Mouse (Mus musculus): Measurements from ENCODE around the gene Htr2b.

Htr2b gene

DNA sequence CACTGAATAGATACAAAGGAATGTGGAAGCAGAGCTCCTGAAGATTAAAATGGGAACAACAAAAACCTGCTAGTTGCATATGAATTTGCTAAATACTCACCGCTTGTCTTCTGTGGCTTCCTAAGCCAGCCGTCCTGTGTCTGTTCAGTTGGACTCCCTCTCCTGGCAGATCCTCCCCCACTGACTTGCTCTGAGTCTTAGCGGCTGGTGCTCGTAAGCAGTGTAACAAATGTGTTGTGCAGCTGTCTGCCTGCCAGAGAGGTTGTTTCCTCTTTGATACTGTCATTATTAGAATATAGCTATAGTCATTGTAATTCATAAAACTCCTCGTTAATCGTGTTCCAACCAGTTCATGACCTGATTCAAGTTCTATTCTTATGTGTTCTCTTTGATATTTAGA, at the start of gene Htr2b:
Gene Htr2b, minus strand, starts transcription at position 192 of the 400 bp plus-strand sequence.
- peak; percentile 75 to 81 for DNase-seq

DNA sequence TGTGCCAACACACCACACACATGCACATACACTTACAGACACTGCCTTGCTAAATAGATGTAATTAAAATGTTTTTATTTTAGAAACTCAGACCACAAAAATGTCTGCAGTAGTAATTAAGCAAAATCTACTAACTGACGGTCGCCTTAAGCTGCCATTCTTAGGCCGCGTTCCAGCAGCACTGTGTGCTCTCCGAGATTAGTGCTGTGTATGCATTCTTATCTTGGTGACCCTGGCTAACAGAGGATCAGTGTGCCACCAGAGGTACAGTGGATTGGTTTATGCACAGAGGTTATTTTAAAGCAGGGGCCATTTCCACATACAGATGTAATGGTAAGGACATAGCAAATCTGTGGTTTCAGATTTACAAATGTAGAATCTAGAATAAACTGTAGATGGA, 49.3 kb upstream of the Htr2b start:
- DNase-seq, result no peak

- no peak for DNase-seq
Measured at GRCm38 (mm10) chr1:86160479-86160878, 48.7 kb upstream of the Htr2b start.

DNA sequence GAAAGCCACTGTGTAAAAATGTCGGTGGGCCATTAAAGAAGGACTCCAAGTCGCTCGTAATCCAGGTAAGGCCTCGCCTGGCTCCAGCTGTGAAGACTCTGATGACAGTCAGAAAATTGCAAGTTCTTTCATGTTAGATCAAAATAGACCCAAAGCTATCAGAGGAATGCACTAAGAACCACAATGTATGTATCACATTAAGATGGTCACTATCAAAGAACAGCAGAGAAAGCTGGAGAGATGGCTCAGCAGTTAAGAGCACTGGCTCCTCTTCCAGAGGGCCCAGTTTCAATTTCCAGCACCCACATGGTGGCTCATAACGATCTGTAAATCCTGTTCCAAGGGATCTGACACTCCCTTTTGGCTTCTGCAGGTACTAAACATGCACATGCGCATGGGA, 48.3 kb upstream of the Htr2b start:
- no peak for DNase-seq

- DNase-seq, result no peak
Measured at GRCm38 (mm10) chr1:86156595-86156994, 44.8 kb upstream of the Htr2b start.

- DNase-seq, result no peak
Measured at GRCm38 (mm10) chr1:86156075-86156474, 44.3 kb upstream of the Htr2b start.

- DNase-seq, result no peak
Measured at GRCm38 (mm10) chr1:86154824-86155164, 43.0 kb upstream of the Htr2b start.

DNA sequence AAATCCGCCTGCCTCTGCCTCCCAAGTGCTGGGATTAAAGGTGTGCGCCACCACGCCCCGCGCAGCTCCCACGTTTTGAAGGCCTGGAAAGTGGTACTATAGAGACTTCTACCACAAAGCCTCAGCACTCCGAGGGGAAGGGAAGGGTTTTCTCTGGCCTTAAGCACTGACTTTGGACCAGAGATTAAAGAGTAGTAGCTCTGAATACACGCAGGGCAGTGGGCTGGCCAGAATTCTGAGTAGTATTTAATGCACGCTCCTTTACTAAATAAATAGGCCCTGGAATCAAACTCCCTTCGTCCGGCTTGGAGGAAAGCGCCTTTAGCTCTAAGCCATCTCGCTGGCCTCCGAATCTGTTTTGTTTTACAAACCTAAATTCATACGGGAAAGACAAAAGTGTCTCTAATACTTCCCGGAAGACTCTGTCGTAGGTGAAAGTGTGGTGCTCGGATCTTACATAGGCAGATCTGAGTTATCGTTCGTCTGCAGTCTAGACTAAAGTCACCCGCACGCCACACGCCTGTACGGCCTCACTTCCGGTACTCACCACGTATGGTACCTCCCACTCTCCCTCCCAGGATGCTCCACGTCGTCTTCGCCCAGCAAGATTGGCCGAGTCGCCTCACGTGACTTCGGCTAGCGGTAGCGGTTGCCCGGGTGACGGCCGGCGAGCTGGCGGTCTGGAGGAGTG, 42.5 kb upstream of the Htr2b start, which contains the start of gene Armc9:
Gene Armc9, plus strand, starts transcription at position 648 of the 691 bp plus-strand sequence.
- DNase-seq, result peak; percentile 96 to 97

DNA sequence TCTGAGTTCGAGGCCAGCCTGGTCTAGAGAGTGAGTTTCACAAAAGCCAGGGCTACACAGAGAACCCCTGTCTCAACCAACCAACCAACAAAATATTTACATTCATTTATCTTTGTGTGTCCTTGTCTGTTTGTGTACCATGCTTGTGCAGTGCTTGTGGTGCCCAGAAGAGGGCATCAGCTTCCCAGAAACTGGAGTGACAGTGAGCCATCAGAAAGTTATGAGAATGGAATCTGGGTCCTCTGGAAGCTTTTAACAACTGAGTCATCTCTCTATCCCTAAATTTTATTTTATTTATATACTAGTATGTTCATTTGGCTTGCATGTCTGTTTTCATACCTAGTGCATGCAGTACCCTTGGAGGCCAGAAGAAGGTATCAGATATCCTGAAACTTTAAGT, 40.8 kb upstream of the Htr2b start:
- DNase-seq, result peak in 1 of 2 experiments; percentile 18

- no peak for DNase-seq
Measured at GRCm38 (mm10) chr1:86151376-86151775, 39.6 kb upstream of the Htr2b start.

DNA sequence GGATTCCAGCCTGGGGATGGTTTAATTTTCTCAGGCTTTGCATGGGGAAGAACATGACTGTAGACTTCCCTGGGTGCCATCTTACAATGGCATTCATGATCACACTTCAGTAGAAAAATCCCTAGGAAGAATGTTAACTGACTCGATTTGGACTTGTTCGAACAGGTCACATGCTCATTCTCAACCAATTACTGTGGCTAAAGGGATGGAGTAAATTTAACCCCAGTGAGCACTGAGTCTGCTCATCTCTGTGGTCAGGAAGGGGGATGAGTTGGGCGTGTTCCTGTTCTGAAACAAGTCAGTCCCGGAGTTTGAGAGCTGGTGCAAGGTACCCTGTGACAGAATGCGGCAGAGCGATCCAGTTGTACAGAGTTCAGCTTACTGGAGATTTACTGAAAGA, 39.2 kb upstream of the Htr2b start:
- DNase-seq, result no peak

GRCm38 (mm10) chr1:86148161-86148560, 36.4 kb upstream of the Htr2b start:
- no peak for DNase-seq

DNA sequence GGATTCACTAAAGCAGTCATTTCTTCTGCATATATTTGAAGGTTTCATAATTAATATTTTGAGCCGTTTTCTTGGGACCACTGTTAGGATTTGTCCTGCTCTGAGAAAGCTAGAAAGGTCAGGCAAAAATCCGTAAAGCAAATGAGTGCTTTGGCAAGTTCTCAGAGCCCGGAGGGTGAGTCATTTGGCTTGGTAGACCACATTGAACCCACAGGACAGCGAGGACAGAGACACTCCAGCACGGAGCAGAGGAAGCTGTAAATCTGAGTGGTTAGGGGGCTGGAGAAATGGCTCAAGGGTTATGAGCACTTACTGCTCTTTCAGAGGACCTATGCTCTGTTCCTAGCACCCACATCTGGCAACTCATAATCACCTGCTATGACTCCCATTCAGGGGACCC, 35.8 kb upstream of the Htr2b start:
- DNase-seq, result no peak

GRCm38 (mm10) chr1:86146293-86146692, 34.5 kb upstream of the Htr2b start:
- DNase-seq, result no peak

DNA sequence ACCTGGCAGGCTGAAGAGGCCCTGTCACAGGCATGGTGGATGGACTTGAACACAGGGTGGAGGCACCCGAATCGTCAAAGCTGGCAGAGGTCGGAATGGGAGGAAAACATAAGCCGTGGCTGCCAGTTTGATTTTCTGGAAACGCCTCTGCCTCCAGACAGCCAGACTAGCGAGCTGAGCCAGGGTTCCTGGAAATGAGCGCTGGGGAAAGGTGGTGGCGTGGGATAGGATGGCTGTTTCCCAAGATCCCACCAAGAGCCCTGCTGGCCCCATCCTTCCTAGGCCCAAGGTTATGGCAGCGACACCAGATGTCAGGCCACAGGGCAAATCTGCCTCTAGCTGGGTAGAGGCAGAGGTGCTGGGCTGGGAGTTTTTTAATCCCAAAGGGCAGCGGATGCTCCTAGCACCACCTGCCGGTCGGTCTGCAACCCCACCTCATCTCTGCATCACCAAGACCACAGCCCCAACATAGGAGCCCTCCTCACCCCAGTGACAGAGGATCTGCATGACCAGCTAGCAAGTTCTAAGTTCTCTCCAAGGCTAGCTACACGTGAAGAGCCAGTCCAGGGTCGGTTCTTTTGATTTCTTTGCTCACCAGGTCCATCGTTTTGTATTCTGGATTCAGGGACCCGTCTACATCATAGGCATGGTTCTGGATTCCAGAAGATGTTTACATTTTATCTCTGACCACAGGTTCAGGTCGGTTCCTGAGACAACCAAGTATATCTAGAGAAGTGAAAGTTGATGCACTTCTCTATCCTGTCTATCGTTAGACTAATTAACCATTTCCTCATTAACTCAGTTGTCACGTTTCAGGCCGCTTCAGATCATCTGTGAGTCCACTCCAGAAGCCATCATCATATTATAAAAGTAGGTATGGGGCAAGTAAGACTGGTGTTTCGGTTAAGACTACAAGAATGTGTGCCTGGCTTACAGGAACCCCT, 32.5 kb upstream of the Htr2b start:
- peak; percentile 41 to 52 for DNase-seq

- no peak for DNase-seq
Measured at GRCm38 (mm10) chr1:86143165-86143564, 31.4 kb upstream of the Htr2b start.

- no peak for DNase-seq
Measured at GRCm38 (mm10) chr1:86141081-86141480, 29.3 kb upstream of the Htr2b start.

GRCm38 (mm10) chr1:86135315-86135714, 23.5 kb upstream of the Htr2b start:
- DNase-seq, result no peak

DNA sequence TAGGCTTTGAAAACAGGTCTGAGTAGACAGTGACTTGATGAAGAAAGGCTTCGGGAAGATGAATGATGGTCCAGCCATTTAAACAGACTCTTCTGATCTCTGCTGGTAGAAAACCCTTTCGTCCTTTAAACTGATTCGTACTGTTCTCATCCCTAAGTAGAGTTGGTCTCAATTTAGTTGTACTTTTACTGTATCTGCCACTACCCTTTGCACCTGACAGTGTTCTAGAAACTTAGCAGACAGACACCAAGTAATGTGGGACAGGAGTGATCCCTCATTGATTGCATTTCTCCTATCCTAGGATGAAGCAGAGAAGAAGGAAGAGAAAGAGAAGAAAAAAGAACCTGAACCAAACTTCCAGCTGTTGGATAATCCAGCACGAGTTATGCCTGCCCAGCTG, 21.6 kb upstream of the Htr2b start, which contains the start of gene Gm21972:
Gene Gm21972, plus strand, starts transcription at position 301 of the 400 bp plus-strand sequence.
- DNase-seq, result no peak

DNA sequence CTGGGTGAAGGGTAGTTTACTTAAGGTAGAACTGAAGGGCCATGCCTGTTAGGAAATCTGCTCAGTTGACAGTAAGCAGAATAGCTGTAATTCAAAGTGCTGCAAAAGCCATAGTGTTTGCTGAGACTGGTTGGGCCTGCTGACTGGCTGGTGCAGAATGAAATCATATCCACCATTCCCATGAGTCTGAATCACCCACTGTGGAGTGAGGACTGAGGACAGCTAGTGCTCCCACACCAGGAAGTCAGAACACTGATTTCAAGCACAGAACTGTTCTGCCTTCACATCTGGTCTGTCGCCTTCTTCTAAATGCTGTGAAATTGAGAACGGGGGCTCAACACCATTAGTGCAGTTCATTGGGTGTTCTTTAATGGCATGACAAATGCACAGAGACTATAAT, 14.3 kb upstream of the Htr2b start:
- no peak for DNase-seq

DNA sequence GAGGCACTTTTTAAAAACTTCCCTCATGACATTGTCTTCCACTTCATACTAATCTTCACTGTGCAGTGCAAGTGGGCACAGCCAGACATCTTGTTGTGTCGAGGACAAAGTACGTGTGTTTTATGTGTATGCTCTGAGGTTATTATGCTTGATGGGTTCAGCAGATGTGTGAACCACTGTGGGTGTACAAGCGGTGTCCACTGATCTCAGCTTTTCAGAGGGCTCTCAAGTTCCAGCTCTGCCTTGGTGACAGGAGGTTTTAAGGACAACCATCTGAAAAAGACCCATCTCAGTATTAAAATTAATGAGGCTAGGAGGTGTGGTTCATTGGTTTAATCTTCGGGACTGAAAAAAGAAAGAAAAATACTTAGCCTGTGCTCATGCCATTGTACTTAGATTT, 7.8 kb upstream of the Htr2b start:
- no peak for DNase-seq

DNA sequence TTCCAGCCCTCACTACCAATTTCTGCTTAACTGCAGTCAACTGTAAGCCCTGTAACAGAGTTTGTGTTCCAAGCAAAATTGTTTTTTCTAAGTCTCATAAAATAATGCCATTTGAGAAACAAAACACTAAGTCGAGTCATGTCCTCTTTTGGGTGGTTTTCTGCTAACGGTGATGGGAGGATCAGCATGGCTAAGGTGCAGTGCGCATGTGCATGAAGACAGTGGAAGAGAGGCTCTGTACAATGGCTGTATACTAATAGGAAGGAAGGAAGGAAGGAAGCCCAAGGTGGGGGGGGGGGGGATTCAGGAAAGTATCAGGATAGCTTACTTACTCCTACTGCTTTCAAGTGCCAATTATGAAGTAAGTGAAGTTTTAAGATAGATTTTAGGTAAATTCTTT, 2.4 kb upstream of the Htr2b start:
- DNase-seq, result peak in 1 of 2 experiments; percentile 23

GRCm38 (mm10) chr1:86105054-86105453, 6.7 kb downstream of the Htr2b start:
- DNase-seq, result no peak

DNA sequence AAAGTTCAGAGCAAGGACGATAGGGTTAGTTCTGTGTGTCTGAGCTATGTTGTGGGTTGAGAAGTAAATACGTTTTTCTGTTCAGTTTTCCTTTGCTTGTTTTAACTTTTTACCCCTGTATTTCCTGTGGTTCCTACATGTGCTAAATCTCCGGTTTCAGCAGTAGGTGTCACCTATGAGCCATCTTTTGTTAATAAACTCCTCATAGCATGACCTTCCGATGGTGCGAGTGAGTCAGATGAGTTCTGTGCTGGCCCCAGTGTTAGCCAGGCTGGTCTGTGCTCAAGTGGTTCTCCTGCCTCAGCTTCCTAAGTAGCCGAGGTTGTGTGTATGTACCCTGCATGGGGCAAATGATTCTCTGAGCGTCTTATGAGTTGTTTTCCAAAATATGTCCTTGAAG, 17.4 kb downstream of the Htr2b start:
- no peak for DNase-seq
